Mouse (Mus musculus): Measurements from ENCODE around the gene Med16. TPM values are rescaled to one million over a fixed set of nuclear protein-coding genes. Genes with fewer than 3 reads are reported as not detected.

Gene Med16
- total RNA-seq, 2 experiments from 2014 or later = 13.9 to 22.1 TPM

GRCm38 (mm10) chr10:79918231-79919078 is 9.7 kb upstream of the Med16 start:
- no peak for ATAC-seq (replicated peaks; ENCODE audit: poor library complexity)

- no peak for ATAC-seq (replicated peaks; ENCODE audit: poor library complexity)
Measured at GRCm38 (mm10) chr10:79917532-79918100, 8.9 kb upstream of the Med16 start.

GRCm38 (mm10) chr10:79916808-79917531 is 8.2 kb upstream of the Med16 start, which contains the start of gene Kiss1r:
Gene Kiss1r (plus strand): TSS chr10:79916971.
- ATAC-seq (replicated peaks; ENCODE audit: poor library complexity) = peak; percentile 59

GRCm38 (mm10) chr10:79916081-79916480 is 7.4 kb upstream of the Med16 start:
- no peak for ATAC-seq (replicated peaks; ENCODE audit: poor library complexity)

GRCm38 (mm10) chr10:79914948-79915596 is 6.3 kb upstream of the Med16 start:
- ATAC-seq (replicated peaks; ENCODE audit: poor library complexity) = peak; percentile 15; the same call in 1 of the 2 replicates

GRCm38 (mm10) chr10:79914131-79914947 is 5.6 kb upstream of the Med16 start:
- peak; percentile 56 for ATAC-seq (replicated peaks; ENCODE audit: poor library complexity)

- no peak for ATAC-seq (replicated peaks; ENCODE audit: poor library complexity)
Measured at GRCm38 (mm10) chr10:79912412-79912811, 3.7 kb upstream of the Med16 start.

- no peak for ATAC-seq (replicated peaks; ENCODE audit: poor library complexity)
Measured at GRCm38 (mm10) chr10:79910556-79910955, 1.8 kb upstream of the Med16 start, which contains the start of gene Gm26602. Gene Gm26602 (plus strand): TSS chr10:79910856.

- ATAC-seq (replicated peaks; ENCODE audit: poor library complexity) = peak; percentile 35
Measured at GRCm38 (mm10) chr10:79909092-79909922, 584 bp upstream of the Med16 start.

- ATAC-seq (replicated peaks; ENCODE audit: poor library complexity) = no peak
Measured at GRCm38 (mm10) chr10:79907415-79907814, 1.3 kb downstream of the Med16 start.

- ATAC-seq (replicated peaks; ENCODE audit: poor library complexity) = no peak
Measured at GRCm38 (mm10) chr10:79906712-79907111, 2.0 kb downstream of the Med16 start.

- peak; percentile 64 for ATAC-seq (replicated peaks; ENCODE audit: poor library complexity)
Measured at GRCm38 (mm10) chr10:79900951-79901410, 7.7 kb downstream of the Med16 start.

GRCm38 (mm10) chr10:79897316-79898245 is 11.1 kb downstream of the Med16 start:
- ATAC-seq (replicated peaks; ENCODE audit: poor library complexity) = no peak

GRCm38 (mm10) chr10:79896814-79897213 is 11.9 kb downstream of the Med16 start:
- ATAC-seq (replicated peaks; ENCODE audit: poor library complexity) = no peak

GRCm38 (mm10) chr10:79896306-79896705 is 12.4 kb downstream of the Med16 start:
- no peak for ATAC-seq (replicated peaks; ENCODE audit: poor library complexity)

- peak; percentile 89 for ATAC-seq (replicated peaks; ENCODE audit: poor library complexity)
Measured at GRCm38 (mm10) chr10:79892451-79893118, 16.1 kb downstream of the Med16 start.

- no peak for ATAC-seq (replicated peaks; ENCODE audit: poor library complexity)
Measured at GRCm38 (mm10) chr10:79890670-79891069, 18.1 kb downstream of the Med16 start, which contains the start of gene Cfd. Gene Cfd (plus strand): TSS chr10:79890853.
